Mouse (Mus musculus): ENCODE results near the gene Hist1h2af.

DNA sequence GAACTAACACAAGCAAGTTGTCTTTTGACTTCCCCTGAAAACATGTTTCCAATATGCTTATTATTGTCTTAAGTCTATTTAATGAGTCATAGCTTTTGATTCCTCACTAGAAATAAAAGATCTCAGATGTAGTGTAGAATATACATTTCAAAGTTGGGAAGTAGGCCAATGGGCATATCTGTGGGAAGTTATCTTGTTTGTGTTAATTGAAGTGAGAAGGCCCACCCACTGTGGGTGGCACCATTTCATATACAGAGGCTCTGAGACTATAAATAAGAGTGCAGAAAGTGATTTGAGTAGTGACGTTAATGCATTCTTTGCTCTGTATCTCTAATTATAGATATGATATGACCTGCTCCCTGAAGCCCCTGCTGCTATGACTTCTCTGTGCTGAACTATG lies 42.8 kb upstream of the Hist1h2af start:
- TF ChIP-seq CTCF (IDR thresholded peaks at IDR 0.05; ENCODE audit: extremely low read depth, insufficient read depth, low read length) (no peak), POLR2A (IDR thresholded peaks at IDR 0.05; ENCODE audit: extremely low read depth, insufficient read depth, low read length) (no peak)
